Mouse (Mus musculus) adrenal gland, postnatal 4 days (tissue): ENCODE measurements around the gene Rrp1b. TPM values are rescaled to one million over a fixed set of nuclear protein-coding genes. Genes with fewer than 3 reads are reported as not detected.
"Not testable (repeated sequence)": the region's sequence is repeated elsewhere in the genome, so short reads cannot be mapped to it uniquely, and the experiment has no call there.

Experiments used
- DNase-seq, 2 experiments: peaks; one replicate each; pipeline ENCODE4 v3.0.0; 2021 to 2022; ENCODE audit warnings: low spot score in 2 of 2, mixed read lengths in 2 of 2
- total RNA-seq, 2 experiments: library from RNA; stranded (reverse); gene quantifications; 2 replicates each; pipeline ENCODE4 v1.2.3; 2021

The Rrp1b gene
- total RNA-seq, 2 experiments from 2014 or later, result 29.2 to 35.3 TPM

- DNase-seq, result no peak
Measured at GRCm38 (mm10) chr17:32083351-32083750, 47.5 kb downstream of the Rrp1b start.

- no peak for DNase-seq
Measured at GRCm38 (mm10) chr17:32087069-32087468, 51.2 kb downstream of the Rrp1b start.

DNA sequence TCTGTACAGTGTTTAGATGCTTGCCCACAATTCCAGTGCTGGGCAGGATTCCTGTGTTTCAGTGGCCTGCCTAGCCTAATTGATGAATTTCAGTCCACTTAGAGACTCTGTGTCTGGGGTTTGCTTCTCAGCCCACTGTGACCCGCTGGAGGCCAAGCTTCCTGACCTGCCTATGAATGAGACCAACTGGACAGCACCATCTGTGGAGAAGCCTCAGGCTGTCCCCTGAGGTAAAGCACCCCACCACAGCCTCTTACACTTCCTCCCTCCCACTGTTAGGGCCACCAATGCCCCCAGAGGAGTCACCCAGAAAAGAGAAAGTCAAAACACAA is 55.1 kb downstream of the Rrp1b start:
- no peak for DNase-seq

GRCm38 (mm10) chr17:32091364-32092240 is 55.7 kb downstream of the Rrp1b start:
- DNase-seq, result peak; percentile 43 to 49

DNA sequence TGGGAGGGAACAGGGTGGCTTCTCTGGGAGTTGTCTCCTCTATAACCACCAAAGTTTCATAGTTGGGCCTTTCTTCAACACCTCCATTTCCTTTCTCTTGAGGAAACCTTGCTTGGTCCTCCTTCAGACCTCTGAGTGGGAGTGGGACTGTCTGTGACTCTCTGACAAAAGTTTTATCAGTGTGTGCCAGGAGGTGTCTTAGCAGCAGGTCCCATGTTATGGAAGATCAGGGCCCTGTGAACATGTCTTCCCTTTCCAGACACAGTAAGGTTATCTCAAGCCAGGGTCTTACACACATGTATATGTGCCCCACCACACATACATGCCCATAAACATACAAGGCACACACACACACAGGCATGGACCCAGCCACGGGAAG is 56.3 kb downstream of the Rrp1b start:
- DNase-seq, result no peak

DNA sequence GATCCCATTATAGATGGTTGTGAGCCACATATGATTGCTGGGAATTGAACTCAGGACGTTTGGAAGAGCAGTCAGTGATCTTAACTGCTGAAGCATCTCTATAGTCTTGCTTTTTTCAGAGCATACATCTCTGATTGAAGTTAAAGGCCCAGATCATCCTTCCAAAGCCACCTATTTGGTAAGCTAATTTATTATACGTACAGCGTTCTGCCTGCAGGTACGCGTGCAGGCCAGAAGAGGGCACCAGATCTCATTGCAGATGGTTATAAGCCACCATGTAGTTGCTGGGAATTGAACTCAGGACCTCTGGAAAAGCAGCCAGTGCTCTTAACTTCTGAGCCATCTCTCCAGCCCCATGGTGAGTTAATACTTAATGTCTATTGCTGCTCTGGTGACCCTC is 57.0 kb downstream of the Rrp1b start:
- DNase-seq, result no peak

- DNase-seq, result no peak
Measured at GRCm38 (mm10) chr17:32097676-32098075, 61.8 kb downstream of the Rrp1b start.

- DNase-seq, result not testable (repeated sequence)
Measured at GRCm38 (mm10) chr17:32098905-32099304, 63.0 kb downstream of the Rrp1b start.

DNA sequence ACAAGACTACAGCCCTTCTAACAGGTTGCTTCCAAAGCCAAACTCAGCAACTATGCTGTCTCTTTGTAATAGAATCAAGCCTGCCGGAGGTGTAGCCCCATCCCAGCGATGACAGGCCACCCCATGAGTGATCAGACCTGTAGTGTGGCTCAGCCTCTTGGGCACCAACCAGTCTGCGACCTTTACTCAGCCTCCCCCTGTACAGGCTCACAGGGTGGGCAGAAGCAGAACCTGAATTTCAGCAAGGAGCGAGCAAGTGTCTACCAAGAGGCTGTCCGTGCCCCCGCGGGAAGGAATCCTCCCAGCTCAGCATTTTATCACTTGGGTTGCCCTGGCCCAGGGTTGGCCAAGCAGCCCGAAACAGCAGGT is 63.7 kb downstream of the Rrp1b start:
- DNase-seq, result no peak

- peak in 1 of 2 experiments; percentile 60 for DNase-seq
Measured at GRCm38 (mm10) chr17:32099943-32100586, 64.2 kb downstream of the Rrp1b start.

DNA sequence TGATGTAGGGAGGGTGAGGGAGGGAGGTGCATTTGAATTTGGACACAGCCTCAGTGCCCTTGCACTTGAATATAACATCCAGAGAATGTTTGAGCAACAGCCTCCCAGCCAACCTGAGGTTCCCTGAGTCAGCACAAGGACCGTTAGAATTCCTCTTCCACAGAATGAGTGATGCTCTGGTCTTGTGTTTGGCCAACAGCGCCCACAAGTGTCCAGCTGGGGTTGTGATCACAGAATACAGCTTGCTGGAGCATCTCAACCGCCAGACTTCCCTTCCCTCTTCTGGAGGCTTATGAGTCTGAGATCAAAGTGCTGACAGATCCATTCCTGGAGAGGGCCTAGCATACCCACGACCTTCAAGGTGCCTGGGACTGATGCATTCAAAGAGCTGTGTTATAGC is 67.2 kb downstream of the Rrp1b start:
- DNase-seq, result no peak

GRCm38 (mm10) chr17:32106358-32106757 is 70.5 kb downstream of the Rrp1b start:
- no peak for DNase-seq

DNA sequence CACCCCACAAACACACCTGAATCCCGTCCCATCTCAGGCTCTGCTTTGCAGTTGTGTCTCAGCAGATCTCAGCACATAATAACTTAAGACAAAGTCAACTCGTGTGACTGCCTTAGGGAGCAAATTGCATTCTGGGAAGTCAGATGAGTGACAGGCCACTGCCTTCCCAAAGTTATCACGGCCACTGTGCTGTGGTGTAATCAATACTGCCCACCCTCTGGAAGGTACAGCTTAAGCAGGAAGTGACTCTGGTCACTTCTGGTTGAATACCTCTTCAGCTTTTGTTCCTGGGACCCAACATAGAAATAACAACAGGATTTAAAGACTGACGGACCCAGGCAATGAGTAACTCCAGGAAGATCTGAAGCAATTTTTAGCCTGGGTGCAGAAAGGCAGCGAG is 72.0 kb downstream of the Rrp1b start:
- DNase-seq, result no peak

- DNase-seq, result not testable (repeated sequence)
Measured at GRCm38 (mm10) chr17:32108320-32109011, 72.6 kb downstream of the Rrp1b start.

DNA sequence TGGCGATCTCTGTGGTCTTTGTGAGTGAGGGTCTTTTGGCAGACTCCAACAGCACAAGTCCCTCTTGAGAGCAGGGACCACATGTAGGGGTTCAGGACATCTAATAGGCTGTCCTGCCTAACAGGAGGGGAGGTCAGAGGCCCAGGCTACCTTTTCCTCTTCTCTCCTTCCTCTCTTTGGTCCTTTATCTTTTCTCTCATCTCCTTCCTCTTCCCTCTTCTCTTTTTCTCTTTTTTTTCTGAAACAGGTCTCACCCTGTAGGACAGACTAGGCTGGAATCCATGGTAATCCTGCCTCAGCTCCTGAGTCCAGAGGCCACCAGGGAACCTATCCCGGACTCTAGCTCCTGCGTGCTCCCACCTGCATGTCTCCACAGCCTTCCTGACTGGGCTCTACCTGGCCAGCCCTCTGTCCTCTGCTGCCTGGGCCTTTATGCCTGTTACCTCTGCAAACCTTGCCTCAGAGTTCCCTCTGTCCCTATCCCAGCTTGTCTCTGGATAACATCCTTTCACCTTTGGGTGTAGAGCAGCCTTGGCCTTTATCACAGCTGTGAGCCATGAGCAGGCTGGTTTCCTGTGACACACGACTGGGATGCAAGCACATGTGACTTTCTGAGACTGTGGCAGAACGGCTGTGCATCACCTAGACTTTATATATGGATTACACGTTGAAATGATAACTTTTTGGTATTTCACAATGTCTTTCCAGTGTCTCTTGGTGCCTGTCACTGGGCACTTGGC is 73.5 kb downstream of the Rrp1b start:
- no peak for DNase-seq

- peak in 1 of 2 experiments; percentile 60 for DNase-seq
Measured at GRCm38 (mm10) chr17:32110424-32110823, 74.5 kb downstream of the Rrp1b start.

GRCm38 (mm10) chr17:32110980-32111780 is 75.3 kb downstream of the Rrp1b start:
- no peak for DNase-seq
